Mouse (Mus musculus): ENCODE measurements at regions not wholly inside any gene's neighbourhood (a gene's known extent, or its start where the extent isn't known, plus 50 kb on each side); places are given as distances from the start of the nearest gene placed in this dataset.

DNA sequence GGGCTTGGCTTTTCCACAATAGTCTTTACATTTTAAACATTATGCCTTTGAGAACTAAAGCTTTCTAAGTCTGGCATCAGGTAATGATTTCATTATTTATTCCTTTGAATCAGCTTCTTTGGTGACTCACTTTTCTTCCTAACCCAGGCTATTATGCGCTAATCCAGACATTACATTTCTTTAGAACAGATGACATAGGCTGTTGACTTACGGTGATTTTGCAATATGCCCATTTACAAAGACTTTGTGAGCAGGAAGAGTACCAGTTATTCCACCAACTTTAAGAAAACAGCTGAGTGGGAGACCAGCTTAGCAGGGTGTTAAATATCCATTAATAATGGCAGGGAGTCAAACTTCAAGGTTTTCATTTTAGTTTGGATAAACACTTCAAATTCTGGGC is 459.6 kb downstream of the Gm10295 start:
- TF ChIP-seq CTCF (IDR thresholded peaks at IDR 0.05; ENCODE audit: low read depth, low read length) (no peak), POLR2A (IDR thresholded peaks at IDR 0.05; ENCODE audit: insufficient read depth, low read length) (no peak)

All from ES-Bruce4 (cell line).